Mouse (Mus musculus) midbrain, embryonic 11.5 days (tissue): ENCODE measurements around the gene Tacc2. TPM values are rescaled to one million over a fixed set of nuclear protein-coding genes. Genes with fewer than 3 reads are reported as not detected.
A peak's percentile ranks its signal among the peaks of the same experiment; 100 is the strongest.
"Not testable (repeated sequence)": the region's sequence is repeated elsewhere in the genome, so short reads cannot be mapped to it uniquely, and the experiment has no call there.

Experiments used
- ATAC-seq: fragments of 200-750 bp; cut with Nextera tagmentation; 2 replicates; pipeline ENCODE4 v1.8.0; 2017; ENCODE audit warnings: moderate TSS enrichment, moderate library complexity; ENCODE audit not compliant: low FRiP score
- DNase-seq: peaks from one replicate; pipeline ENCODE4 v3.0.0; 2015; ENCODE audit warnings: low spot score; ENCODE audit errors: missing footprints
- H3K27ac ChIP-seq: fragments of 300-500 bp; sonication (generic); 2 replicates; pipeline ENCODE4 v1.5.1; 2014; ENCODE audit warnings: low read depth, low read length
- H3K27me3 ChIP-seq: fragments of 300-500 bp; sonication (generic); 2 replicates; pipeline ENCODE4 v1.6.1; 2014; ENCODE audit warnings: mild to moderate bottlenecking, low read length, moderate library complexity, mixed read lengths; ENCODE audit not compliant: control insufficient read depth, insufficient read depth
- H3K36me3 ChIP-seq: fragments of 300-500 bp; sonication (generic); 2 replicates; pipeline ENCODE4 v1.6.1; 2014; ENCODE audit warnings: mild to moderate bottlenecking, low read length, moderate library complexity, mixed read lengths; ENCODE audit not compliant: control insufficient read depth, insufficient read depth
- H3K4me1 ChIP-seq: fragments of 300-500 bp; sonication (generic); 2 replicates; pipeline ENCODE4 v1.6.1; 2014; ENCODE audit warnings: low read length; ENCODE audit not compliant: control insufficient read depth, insufficient read depth
- H3K4me2 ChIP-seq: fragments of 300-500 bp; sonication (generic); 2 replicates; pipeline ENCODE4 v1.6.1; 2014; ENCODE audit warnings: mild to moderate bottlenecking, moderate library complexity
- H3K4me3 ChIP-seq: fragments of 300-500 bp; sonication (generic); 2 replicates; pipeline ENCODE4 v1.5.1; 2014; ENCODE audit warnings: low read depth, low read length
- H3K9ac ChIP-seq: fragments of 300-500 bp; sonication (generic); 2 replicates; pipeline ENCODE4 v1.6.1; 2014; ENCODE audit warnings: low read length
- H3K9me3 ChIP-seq: fragments of 300-500 bp; sonication (generic); 2 replicates; pipeline ENCODE4 v1.6.1; 2016; ENCODE audit warnings: low read length; ENCODE audit not compliant: control insufficient read depth
- WGBS: fragments of 180-500 bp; shearing (Covaris S2); extraction: QIAGEN DNeasy Blood & Tissue Kit; methylation state at CpG from one replicate; pipeline ENCODE4 v1.1.7; 2014; 5-methylcytosine and 5-hydroxymethylcytosine counted together
- polyA plus RNA-seq: library from polyadenylated mRNA; unstranded; fragments of >200 nt; fragmentation: Nextera tagmentation; extraction: Ambion mirVana; gene quantifications from 2 replicates; pipeline ENCODE4 v1.2.1, GENCODE M21; 2014

Gene Tacc2
- polyA plus RNA-seq, 1 experiment from 2014 or later, result 47.3 TPM

DNA sequence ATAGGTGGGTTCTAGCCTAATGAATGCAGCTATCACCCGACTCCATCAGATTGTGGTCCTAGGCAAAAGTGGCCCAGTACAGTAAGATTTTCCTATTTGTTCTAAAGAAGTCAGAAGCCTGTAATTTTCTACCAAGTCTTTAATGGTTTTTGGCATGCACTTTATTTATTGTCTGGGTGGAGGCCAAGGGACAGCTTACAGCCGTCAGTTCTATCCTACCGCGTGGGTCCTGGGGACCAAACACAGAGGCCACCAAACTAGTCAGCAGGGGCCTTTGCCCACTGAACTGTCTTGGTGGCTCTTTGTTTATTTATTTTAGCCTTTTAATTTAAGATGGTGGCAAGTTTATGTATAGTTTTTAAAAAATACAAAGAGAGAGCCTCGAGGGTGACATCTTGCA lies 1.4 kb downstream of the Tacc2 start:
- DNase-seq (no peak), ATAC-seq (no peak)
- H3K27ac ChIP-seq, result no peak overlapping the region
- H3K36me3 ChIP-seq, result no peaks in the 10 kb centered on the region
- no peaks in the 10 kb centered on the region for H3K27me3 ChIP-seq
- no peaks in the 10 kb centered on the region for H3K9me3 ChIP-seq
- H3K9ac ChIP-seq, result no peak overlapping the region
- H3K4me2 ChIP-seq, result no peak overlapping the region
- no peaks in the 10 kb centered on the region for H3K4me1 ChIP-seq
- H3K4me3 ChIP-seq, result no peak overlapping the region
- WGBS, result 82% methylated on average over 5 of the region's 5 CpGs

DNA sequence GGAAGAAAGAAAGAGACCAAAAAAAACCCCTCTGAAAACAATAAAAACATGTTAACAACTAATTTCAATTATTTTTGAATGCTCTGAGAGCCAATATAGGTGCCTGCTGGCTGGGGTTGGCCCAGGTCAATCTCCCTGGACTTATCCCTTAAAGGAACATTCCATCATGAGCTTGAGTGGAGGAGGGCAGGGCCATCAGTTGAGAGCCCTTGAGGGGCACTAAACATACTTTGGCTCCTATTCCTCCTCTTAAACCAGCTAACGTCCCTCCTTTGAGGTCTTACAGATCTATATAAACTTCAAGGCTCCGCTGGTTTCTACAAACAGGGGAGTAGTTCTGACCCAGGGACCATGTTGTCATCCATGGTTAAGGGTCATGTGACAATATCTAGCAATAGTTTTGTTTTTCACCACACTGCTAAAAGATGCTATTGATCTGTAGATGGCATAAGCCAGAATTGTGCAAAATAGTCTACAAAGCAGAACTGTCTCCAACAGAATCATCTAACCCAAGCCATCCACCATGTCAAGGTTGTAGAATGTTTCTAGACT lies 9.4 kb downstream of the Tacc2 start:
- DNase-seq, result peak; percentile 79
- 93% methylated on average over 2 of the region's 2 CpGs for WGBS

DNA sequence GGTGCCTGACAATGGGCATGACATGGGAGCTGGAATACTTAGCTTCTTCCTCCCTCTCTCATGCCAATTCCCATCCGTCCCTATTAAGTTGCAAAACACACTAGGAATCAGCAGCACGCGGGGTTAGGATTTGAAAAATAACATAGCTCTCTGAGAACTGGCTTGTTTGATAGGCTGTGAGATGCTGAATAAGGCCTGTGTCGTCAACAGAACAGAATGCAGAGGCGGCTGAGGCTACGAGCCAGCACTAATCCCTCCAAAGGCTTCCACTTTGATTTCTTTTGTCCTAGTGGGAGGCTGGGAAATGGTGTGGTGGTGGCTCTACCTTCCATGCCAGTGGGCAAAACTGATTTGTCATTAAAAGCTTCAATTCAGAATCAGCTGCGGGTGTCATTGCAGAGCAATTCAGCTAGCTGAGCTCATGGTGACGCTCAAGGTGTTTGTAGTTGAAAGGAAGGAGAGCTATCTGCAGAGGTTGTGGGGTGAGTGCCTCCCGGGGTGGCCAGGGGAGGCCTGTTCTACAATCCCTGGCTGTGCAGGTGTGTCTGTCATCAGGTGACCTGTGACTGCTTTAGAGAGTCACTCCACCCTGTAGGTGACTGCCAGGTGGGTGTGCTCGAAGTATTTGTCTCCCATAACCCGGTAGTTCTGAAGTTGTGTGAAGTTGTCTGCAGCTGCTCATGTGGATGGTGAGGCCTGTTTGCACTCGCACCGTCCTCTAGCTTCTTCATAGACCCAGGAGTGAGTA lies 13.0 kb downstream of the Tacc2 start:
- DNase-seq, result peak; percentile 85
- Histone ChIP-seq H3K9ac (no peak overlapping the region), H3K4me2 (no peak overlapping the region), H3K4me3 (no peak overlapping the region), H3K27ac (no peak overlapping the region), H3K4me1 (peaks cover 15% of the 10 kb centered on the region), H3K36me3 (no peaks in the 10 kb centered on the region), H3K9me3 (no peaks in the 10 kb centered on the region), H3K27me3 (no peaks in the 10 kb centered on the region)
- WGBS, result 30% methylated on average over 13 of the region's 13 CpGs
- no peak for ATAC-seq

More for the DNA sequence above, 9.4 kb downstream of the Tacc2 start:
- no peaks in the 10 kb centered on the region for H3K27me3 ChIP-seq
- peaks cover 15% of the 10 kb centered on the region for H3K4me1 ChIP-seq
- no peak overlapping the region for H3K4me3 ChIP-seq
- no peaks in the 10 kb centered on the region for H3K36me3 ChIP-seq
- no peak for ATAC-seq
- H3K9me3 ChIP-seq, result no peaks in the 10 kb centered on the region
- no peak overlapping the region for H3K27ac ChIP-seq
- H3K4me2 ChIP-seq, result no peak overlapping the region
- no peak overlapping the region for H3K9ac ChIP-seq

DNA sequence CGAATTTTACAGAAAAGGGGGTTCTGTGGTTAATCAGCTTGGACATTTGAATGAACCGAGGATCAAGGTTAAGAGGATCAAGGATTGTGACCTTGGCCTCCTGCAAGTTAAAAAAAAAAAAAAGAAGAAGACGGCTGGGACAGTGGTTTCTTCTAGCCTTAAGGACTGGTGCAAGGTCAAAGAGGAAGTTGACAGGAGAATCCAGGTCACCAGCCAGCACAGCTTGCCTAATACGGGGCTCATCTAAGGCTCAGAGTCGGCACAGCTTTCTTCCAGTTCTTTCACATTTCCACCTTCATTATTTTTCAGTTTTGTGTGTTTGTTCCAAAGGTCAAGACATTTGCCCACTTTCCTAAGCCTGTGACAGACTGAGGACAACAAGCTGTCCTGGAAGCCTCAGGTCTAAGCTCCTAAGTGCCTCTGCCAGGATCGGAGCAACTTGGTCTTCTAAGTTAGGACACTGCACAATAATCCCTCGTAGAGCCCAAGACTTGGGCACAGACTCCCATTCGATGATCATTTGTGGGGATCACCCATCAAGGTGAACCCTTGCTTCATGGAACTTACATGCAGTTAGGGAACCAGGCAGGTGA lies 13.7 kb downstream of the Tacc2 start:
- H3K36me3 ChIP-seq, result no peaks in the 10 kb centered on the region
- H3K27ac ChIP-seq, result no peak overlapping the region
- no peak overlapping the region for H3K4me2 ChIP-seq
- no peak for ATAC-seq
- H3K27me3 ChIP-seq, result no peaks in the 10 kb centered on the region
- no peak overlapping the region for H3K4me3 ChIP-seq
- no peaks in the 10 kb centered on the region for H3K9me3 ChIP-seq
- 48% methylated on average over 8 of the region's 8 CpGs for WGBS
- DNase-seq, result peak; percentile 89
- H3K9ac ChIP-seq, result no peak overlapping the region
- H3K4me1 ChIP-seq, result peaks cover 15% of the 10 kb centered on the region

DNA sequence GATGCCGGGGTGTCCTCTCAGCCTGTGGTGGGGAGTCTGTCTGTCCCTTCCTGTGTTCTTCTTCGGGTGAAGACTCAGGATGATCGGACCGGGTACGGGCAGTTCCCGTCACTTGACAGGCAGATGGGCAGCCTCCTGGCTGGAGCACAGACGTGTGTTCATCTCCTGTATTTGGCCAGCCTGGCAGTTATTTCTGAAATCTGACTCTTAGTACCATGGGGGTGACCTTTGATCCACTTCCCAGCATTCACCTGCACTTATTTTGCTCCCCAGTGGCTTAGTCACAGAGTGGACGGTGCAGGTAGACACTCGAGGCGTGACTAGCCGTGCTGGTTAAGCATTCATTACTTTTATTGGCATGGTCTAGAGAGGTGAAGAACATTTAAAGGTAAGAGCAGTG lies 15.7 kb downstream of the Tacc2 start:
- H3K4me2 ChIP-seq, H3K9me3 ChIP-seq, H3K9ac ChIP-seq, DNase-seq, H3K4me3 ChIP-seq, H3K27me3 ChIP-seq, H3K27ac ChIP-seq, H3K36me3 ChIP-seq: not testable (repeated sequence)
- peaks cover 18% of the 10 kb centered on the region for H3K4me1 ChIP-seq
- peak; percentile 6; the same call in 1 of the 2 replicates for ATAC-seq
- no CpG with 5 or more reads among the region's 11 CpGs for WGBS

DNA sequence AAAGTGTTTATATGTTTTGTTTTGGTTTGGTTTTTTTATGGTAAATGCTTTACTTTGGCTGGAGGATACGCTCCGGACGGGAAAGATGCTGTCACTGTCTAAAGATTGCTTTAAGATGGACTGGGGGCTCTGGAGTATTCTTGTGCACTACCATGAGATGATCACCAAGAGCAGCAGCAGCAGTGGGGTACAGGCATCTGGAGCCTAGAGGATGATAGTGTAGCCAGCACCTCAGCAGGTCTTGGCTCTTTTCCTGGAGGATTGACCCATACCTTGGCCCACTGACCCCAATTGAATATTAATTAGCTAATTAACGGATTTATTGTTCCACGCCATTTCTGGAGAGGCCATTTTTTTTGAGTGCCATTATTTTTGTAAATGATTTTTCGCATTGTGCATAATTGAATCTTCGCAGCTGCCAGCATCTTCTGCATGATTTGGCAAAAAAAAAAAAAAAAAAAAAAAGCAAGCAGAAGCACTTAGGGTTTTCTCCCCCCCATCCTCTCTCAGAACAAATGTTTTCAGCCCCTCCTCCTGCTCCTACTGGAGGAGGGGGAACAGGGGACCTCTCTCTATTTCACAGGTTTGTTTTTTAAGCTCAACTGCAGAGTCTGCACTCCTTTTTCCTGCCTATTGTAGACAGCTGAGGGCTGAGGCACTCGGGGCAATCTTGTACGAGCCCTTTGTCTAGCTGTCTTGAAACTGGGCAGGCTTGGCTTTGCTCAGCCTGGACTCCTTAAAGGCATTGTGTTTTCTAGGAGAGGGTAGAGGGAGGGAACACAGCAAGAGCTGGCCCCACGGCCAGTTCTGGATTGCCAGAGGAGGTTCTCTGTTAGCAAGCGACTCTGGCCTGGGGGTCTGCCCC lies 16.4 kb downstream of the Tacc2 start:
- ATAC-seq (peak; percentile 85), DNase-seq (peak; percentile 91)
- H3K36me3 ChIP-seq, H3K4me3 ChIP-seq, H3K4me2 ChIP-seq, H3K9ac ChIP-seq, H3K27me3 ChIP-seq, H3K27ac ChIP-seq, H3K9me3 ChIP-seq: not testable (repeated sequence)
- WGBS, result 55% methylated on average over 7 of the region's 11 CpGs
- peaks cover 18% of the 10 kb centered on the region for H3K4me1 ChIP-seq

DNA sequence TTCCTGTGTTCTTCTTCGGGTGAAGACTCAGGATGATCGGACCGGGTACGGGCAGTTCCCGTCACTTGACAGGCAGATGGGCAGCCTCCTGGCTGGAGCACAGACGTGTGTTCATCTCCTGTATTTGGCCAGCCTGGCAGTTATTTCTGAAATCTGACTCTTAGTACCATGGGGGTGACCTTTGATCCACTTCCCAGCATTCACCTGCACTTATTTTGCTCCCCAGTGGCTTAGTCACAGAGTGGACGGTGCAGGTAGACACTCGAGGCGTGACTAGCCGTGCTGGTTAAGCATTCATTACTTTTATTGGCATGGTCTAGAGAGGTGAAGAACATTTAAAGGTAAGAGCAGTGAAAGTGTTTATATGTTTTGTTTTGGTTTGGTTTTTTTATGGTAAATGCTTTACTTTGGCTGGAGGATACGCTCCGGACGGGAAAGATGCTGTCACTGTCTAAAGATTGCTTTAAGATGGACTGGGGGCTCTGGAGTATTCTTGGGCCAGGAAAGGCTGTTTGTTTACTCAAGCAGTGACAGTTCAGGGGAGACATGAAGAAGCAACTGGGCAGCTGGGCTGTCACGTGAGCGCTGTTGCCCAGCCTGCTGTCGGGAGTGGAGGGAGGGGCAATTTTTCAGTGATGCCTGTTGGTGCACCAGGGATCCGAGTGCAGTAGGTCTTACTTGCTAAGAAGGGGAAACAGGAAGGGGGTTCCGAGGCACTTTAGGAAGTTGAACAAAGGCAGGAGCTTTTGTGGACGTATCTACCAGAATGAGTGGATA lies 19.0 kb downstream of the Tacc2 start:
- not testable (repeated sequence) for H3K27ac ChIP-seq, H3K4me3 ChIP-seq, H3K36me3 ChIP-seq, H3K27me3 ChIP-seq, H3K9me3 ChIP-seq, H3K4me2 ChIP-seq, ATAC-seq, H3K4me1 ChIP-seq, H3K9ac ChIP-seq
- DNase-seq, result peak; percentile 73
- 65% methylated on average over 9 of the region's 19 CpGs for WGBS

DNA sequence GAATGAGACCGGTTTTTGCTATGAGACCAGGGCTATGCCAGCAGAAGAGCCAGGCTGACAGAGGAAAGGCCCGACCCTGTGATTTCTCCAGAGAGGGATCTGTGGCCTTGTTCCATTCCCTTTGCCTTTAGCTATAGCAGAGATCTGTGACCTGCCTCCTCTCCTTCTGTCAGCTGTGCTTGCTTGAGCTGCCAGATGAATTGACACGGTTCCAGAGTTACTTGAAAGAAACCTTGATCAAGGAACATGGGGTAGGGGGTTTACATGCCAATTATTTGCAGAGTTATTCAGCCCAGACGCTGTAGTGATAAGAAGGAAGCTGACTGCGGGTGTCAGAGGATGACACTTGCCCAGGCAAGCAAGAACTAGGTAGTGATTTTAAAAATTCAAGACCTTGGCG lies 20.3 kb downstream of the Tacc2 start:
- H3K27ac ChIP-seq, result 0 out of 2 replicates have a peak overlapping the region, but pooled peaks have one; percentile 0
- no peak overlapping the region for H3K9ac ChIP-seq
- no peaks in the 10 kb centered on the region for H3K9me3 ChIP-seq
- H3K4me1 ChIP-seq, result peaks cover 4% of the 10 kb centered on the region; the same call in 1 of the 2 replicates
- ATAC-seq (no peak), DNase-seq (peak; percentile 54)
- H3K36me3 ChIP-seq, result no peaks in the 10 kb centered on the region
- WGBS, result 59% methylated on average over 6 of the region's 6 CpGs
- H3K4me2 ChIP-seq, result no peak overlapping the region
- no peaks in the 10 kb centered on the region for H3K27me3 ChIP-seq
- no peak overlapping the region for H3K4me3 ChIP-seq
